Mouse (Mus musculus) liver, embryonic 14.5 days (tissue): ENCODE data around the gene Tmem208.

Source experiments
- CTCF ChIP-seq: IDR thresholded peaks from 2 replicates; pipeline ENCODE4 v1.5.1; 2016; ENCODE audit warnings: antibody characterized with exemption, low read depth, control low read depth
- EP300 ChIP-seq: IDR thresholded peaks from 2 replicates; pipeline ENCODE4 v1.6.1; 2016; ENCODE audit warnings: antibody characterized with exemption, low read depth

GRCm38 (mm10) chr8:105331469-105331868 is 5.3 kb downstream of the Tmem208 start:
- TF ChIP-seq CTCF (no peak), EP300 (no peak)
